In the genomic region with DNA sequence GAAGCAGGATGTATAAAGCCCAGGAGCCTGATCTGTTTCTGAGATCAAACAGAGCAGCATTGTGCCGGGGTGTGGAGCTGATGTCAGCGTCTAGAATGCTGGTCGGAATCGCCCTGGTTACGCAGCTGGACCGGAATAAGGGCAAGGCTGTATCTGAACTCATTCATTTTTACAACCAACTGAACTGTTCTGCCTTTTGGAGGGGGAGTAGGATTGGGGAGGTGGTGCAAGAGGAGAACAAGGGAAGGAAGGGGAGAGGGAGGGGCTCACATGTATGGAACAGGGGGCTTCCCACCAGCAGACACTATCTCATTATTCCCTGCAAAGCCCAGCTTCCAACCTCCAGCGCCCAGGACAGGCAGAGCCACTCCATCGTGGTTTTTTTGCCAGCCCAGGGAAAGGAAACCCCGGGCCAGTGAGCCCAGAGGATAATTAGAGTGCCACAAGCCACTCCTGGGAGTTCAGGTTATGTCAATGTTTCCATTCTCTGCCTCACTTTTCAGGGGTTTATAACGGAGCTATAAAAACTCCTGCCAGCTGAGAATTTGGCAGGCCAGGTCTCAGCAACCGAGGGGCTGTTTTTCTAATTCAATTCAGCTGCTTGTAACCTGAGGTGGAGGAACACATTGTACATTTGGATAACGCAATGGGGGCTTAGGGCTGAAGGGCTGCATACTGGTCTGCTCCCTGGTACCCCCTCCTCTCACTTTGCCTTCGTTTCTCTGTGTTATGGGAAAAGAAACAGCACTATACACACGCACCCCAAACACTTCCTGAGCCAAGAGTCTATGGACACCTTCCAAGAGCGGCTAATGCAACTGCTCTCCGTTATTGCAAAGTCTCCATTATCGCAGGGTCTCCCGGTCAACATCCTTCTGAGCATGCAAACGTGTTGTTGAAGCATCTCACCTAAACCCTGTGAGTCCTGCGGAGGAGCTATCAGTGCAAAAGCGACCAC, we compare ENCODE assay signal across 7 mouse cellular contexts.
DNase-seq lines count a peak whose midpoint lies in the region; ATAC-seq and TF ChIP-seq lines count a peak whose summit lies in the region.

No protein-coding gene starts in this region.

- no peaks in the 10 kb centered on the region for H3K36me3 ChIP-seq in intestine, postnatal 0 days (ENCODE audit: control insufficient read depth, insufficient read depth)
- no peaks in the 10 kb centered on the region for H3K36me3 ChIP-seq in midbrain, embryonic 15.5 days (replicated peaks)
- H3K36me3 ChIP-seq in thymus, adult 2 months (ENCODE audit: control insufficient read depth, insufficient read depth, low read length): no peaks in the 10 kb centered on the region

- no peak overlapping the region for H3K4me3 ChIP-seq in intestine, postnatal 0 days (ENCODE audit: low read depth, low read length)
- no peak overlapping the region for H3K4me3 ChIP-seq in midbrain, embryonic 15.5 days
- no peak overlapping the region for H3K4me3 ChIP-seq in thymus, adult 2 months (ENCODE audit: control insufficient read depth, insufficient read depth, low read length)

- 31% methylated on average over 21 of the region's 21 CpGs for WGBS in intestine, postnatal 0 days
- WGBS in midbrain, embryonic 15.5 days: 26% methylated on average over 21 of the region's 21 CpGs
- WGBS in thymus, adult 2 months: 69% methylated on average over 21 of the region's 21 CpGs

- intact Hi-C loops in gastrocnemius, postnatal 14 days (cut with DNase I; ENCODE audit: low total_unique reads): no loop called here

- H3K9me3 ChIP-seq in intestine, postnatal 0 days (ENCODE audit: control insufficient read depth): no peaks in the 10 kb centered on the region
- H3K9me3 ChIP-seq in midbrain, embryonic 15.5 days: no peaks in the 10 kb centered on the region

- H3K4me2 ChIP-seq in intestine, postnatal 0 days (replicated peaks; ENCODE audit: low read depth): no peak overlapping the region
- H3K4me2 ChIP-seq in midbrain, embryonic 15.5 days: peak overlapping the region; percentile 10; the same call in 1 of the 2 replicates

- H3K27ac ChIP-seq in intestine, postnatal 0 days (ENCODE audit: low read depth, low read length): no peak overlapping the region
- no peak overlapping the region for H3K27ac ChIP-seq in midbrain, embryonic 15.5 days
- no peak overlapping the region for H3K27ac ChIP-seq in thymus, adult 2 months (ENCODE audit: control insufficient read depth, insufficient read depth, low read length)

- H3K9ac ChIP-seq in intestine, postnatal 0 days (ENCODE audit: low read depth, low read length): no peak overlapping the region
- no peak overlapping the region for H3K9ac ChIP-seq in midbrain, embryonic 15.5 days

- TF ChIP-seq CTCF in intestine, postnatal 0 days (IDR thresholded peaks at IDR 0.05; ENCODE audit: low read depth): no peak
- no peak for TF ChIP-seq CTCF in thymus, adult 2 months (IDR thresholded peaks at IDR 0.05; ENCODE audit: borderline replicate concordance, control insufficient read depth, extremely low read depth, insufficient read depth, low read length, poor library complexity)

- DNase-seq in MN1 (ENCODE audit: low spot score): peak; percentile 67
- peak; percentile 53 for DNase-seq in Muller cell, postnatal 12 days (ENCODE audit: inconsistent ontology term)
- DNase-seq in gastrocnemius, postnatal 14 days: peak; percentile 28
- DNase-seq in spleen, adult 18-20 months: no peak
- DNase-seq in thymus, adult 2 months: no peak

- peaks cover 10% of the 10 kb centered on the region for H3K4me1 ChIP-seq in intestine, postnatal 0 days (replicated peaks; ENCODE audit: control insufficient read depth, insufficient read depth, low read length)
- peaks cover 11% of the 10 kb centered on the region for H3K4me1 ChIP-seq in midbrain, embryonic 15.5 days
- H3K4me1 ChIP-seq in thymus, adult 2 months (replicated peaks; ENCODE audit: control insufficient read depth, insufficient read depth, low read length): no peaks in the 10 kb centered on the region

- ATAC-seq in intestine, postnatal 0 days: peak; percentile 39; the same call in 1 of the 2 replicates
- peak; percentile 75 for ATAC-seq in midbrain, embryonic 15.5 days (replicated peaks)

- TF ChIP-seq POLR2A in thymus, adult 2 months (IDR thresholded peaks at IDR 0.05; ENCODE audit: control insufficient read depth, extremely low read depth, insufficient read depth, low read length, poor library complexity): no peak

- H3K27me3 ChIP-seq in intestine, postnatal 0 days (replicated peaks; ENCODE audit: control insufficient read depth, insufficient read depth, low read length): no peaks in the 10 kb centered on the region
- 0 out of 2 replicates have a peak, but pooled peaks cover 4% of the 10 kb centered on the region for H3K27me3 ChIP-seq in midbrain, embryonic 15.5 days (replicated peaks)
- H3K27me3 ChIP-seq in thymus, adult 2 months (ENCODE audit: control insufficient read depth, insufficient read depth, low read length): no peaks in the 10 kb centered on the region

Comparison
In these comparisons a context has a peak if more than half of its experiments do, and no peak if none do; other contexts are left out.
1. DNase-seq: peak in MN1 (single experiment), Muller cell, postnatal 12 days (single experiment) and gastrocnemius, postnatal 14 days (single experiment); none in spleen, adult 18-20 months (0 of 2) and thymus, adult 2 months (single experiment).